Mouse (Mus musculus) MEL (cell line): ENCODE results near the gene Foxj2.

Source experiments
- BHLHE40 ChIP-seq: IDR thresholded peaks from 2 replicates; pipeline ENCODE4 v1.6.1; 2012; ENCODE audit warnings: low read depth, mild to moderate bottlenecking, inconsistent platforms, low read length, improper control_type of control experiment, borderline replicate concordance
- CTCF ChIP-seq, 3 experiments: IDR thresholded peaks in 2 of 3; conservative IDR thresholded peaks in 1 of 3; 2 replicates each; pipeline ENCODE4 v1.5.1; 2011 to 2012; ENCODE audit warnings: low read length in 3 of 3, low read depth in 2 of 3, mild to moderate bottlenecking in 2 of 3, improper control_type of control experiment in 1 of 3, inconsistent platforms in 1 of 3, mixed read lengths in 1 of 3, moderate library complexity in 1 of 3; ENCODE audit not compliant: control insufficient read depth in 1 of 3, insufficient read depth in 1 of 3, poor library complexity in 1 of 3, severe bottlenecking in 1 of 3
- EP300 ChIP-seq, 2 experiments: IDR thresholded peaks; 2 replicates each; pipeline ENCODE4 v1.6.1; 2011; ENCODE audit warnings: improper control_type of control experiment in 2 of 2, low read length in 2 of 2, low read depth in 1 of 2, mild to moderate bottlenecking in 1 of 2
- HCFC1 ChIP-seq: IDR thresholded peaks from 2 replicates; pipeline ENCODE4 v1.6.1; 2012; ENCODE audit warnings: low read depth, mild to moderate bottlenecking, inconsistent platforms, low read length, improper control_type of control experiment, moderate library complexity
- MAFK ChIP-seq: IDR thresholded peaks from 2 replicates; pipeline ENCODE4 v1.6.1; 2011; ENCODE audit warnings: low read depth, mild to moderate bottlenecking, low read length, improper control_type of control experiment, borderline replicate concordance
- POLR2A ChIP-seq, 2 experiments: IDR thresholded peaks; 2 replicates each; pipeline ENCODE4 v1.6.1; 2011 to 2012; ENCODE audit warnings: low read length in 2 of 2, mild to moderate bottlenecking in 2 of 2, control low read depth in 1 of 2, improper control_type of control experiment in 1 of 2, low read depth in 1 of 2, moderate library complexity in 1 of 2; ENCODE audit not compliant: control insufficient read depth in 1 of 2, insufficient read depth in 1 of 2, poor library complexity in 1 of 2
- POLR2AphosphoS2 ChIP-seq: IDR thresholded peaks from 2 replicates; pipeline ENCODE4 v1.6.1; 2011; ENCODE audit warnings: low read length, improper control_type of control experiment
- RCOR1 ChIP-seq: IDR thresholded peaks from 2 replicates; pipeline ENCODE4 v1.6.1; 2012; ENCODE audit warnings: low read depth, mild to moderate bottlenecking, inconsistent platforms, low read length, improper control_type of control experiment
- SIN3A ChIP-seq: IDR thresholded peaks from 2 replicates; pipeline ENCODE4 v1.6.1; 2012; ENCODE audit warnings: low read length, improper control_type of control experiment, inconsistent platforms
- USF1 ChIP-seq: IDR thresholded peaks from 2 replicates; pipeline ENCODE4 v1.6.1; 2014; ENCODE audit warnings: low read depth, mild to moderate bottlenecking, inconsistent platforms, low read length, improper control_type of control experiment, moderate library complexity
- ZNF384 ChIP-seq: IDR thresholded peaks from 2 replicates; pipeline ENCODE4 v1.6.1; 2012; ENCODE audit warnings: low read depth, mild to moderate bottlenecking, inconsistent platforms, low read length, improper control_type of control experiment

DNA sequence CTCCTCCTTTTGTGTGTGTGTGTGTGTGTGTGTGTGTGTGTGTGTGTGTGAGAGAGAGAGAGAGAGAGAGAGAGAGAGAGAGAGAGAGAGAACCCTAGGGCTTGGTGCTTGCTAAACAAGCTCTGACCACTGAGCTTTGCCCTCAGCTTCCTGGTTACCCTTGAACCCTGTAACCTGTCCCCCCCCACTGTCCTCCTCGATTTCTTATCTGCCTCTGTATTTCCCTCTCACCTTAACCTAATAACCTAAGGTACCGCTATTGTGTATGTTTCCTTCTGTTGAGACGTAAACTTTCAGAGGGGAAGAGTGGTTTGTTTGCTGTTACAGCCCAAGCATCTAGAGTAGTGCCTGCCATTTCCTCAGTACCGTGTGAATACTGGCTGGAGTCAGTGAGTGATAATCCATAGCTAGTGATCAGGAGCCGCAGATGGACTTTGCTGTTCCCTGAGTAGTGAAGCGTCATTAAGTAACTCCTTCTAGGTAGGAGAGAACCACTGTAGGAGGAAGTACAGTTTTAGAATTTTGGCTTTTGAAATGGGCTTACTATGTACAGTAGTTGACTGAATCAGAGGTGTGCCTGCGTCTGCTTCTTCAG, 59.5 kb downstream of the Foxj2 start:
- TF ChIP-seq USF1 (no peak), POLR2A (IDR thresholded peaks at IDR 0.05; ENCODE audit: control insufficient read depth in 1 of 2, insufficient read depth in 1 of 2, low read depth in 1 of 2, low read length in 2 of 2, poor library complexity in 1 of 2) (no peak), BHLHE40 (no peak), POLR2AphosphoS2 (no peak), RCOR1 (no peak), SIN3A (no peak), EP300 (IDR thresholded peaks at IDR 0.05; ENCODE audit: low read depth in 1 of 2, low read length in 2 of 2) (no peak), HCFC1 (no peak), ZNF384 (no peak), MAFK (no peak), CTCF (IDR thresholded peaks at IDR 0.05 in 2 of 3, conservative IDR thresholded peaks at IDR 0.05 in 1 of 3; ENCODE audit: control insufficient read depth in 1 of 3, insufficient read depth in 1 of 3, low read depth in 2 of 3, low read length in 3 of 3, poor library complexity in 1 of 3, severe bottlenecking in 1 of 3) (no peak)
